Mouse (Mus musculus): ENCODE measurements at regions not wholly inside any gene's neighbourhood (a gene's known extent, or its start where the extent isn't known, plus 50 kb on each side); places are given as distances from the start of the nearest gene placed in this dataset.

DNA sequence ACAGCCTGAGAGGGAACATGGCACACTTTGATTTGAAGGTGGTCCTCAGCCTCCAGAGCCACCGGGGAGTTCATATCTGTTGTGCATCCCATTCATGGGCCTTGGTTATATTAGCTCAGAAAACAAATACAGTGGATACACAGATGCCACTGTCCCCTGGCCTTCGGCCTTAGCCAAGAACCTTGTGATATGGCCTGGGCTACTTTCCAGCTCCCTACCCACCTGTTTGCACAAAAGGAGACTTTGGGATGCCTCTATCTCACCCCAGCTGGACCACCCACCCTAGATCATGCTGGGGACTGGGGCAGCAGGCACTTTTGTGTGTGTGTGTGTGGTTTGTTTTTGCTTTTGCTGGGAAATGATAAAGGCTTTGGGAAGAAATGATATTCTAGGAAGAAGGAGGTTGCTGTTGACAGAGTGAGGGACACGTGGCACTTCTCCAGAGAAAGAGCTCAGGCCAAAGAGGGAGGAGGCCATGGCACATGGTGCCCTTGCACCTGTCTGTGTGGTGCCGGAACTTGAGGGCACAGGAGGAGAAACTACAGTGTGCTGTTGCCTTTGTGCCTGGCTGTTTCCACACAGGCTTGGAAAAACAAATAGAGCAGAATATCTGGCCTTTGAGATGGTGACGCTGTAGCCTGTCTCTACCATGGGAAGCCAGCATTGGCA lies 135.6 kb upstream of the Id2 start:
- TF ChIP-seq CTCF (conservative IDR thresholded peaks at IDR 0.05; ENCODE audit: low read length) (no peak), NANOG (IDR thresholded peaks at IDR 0.05; ENCODE audit: borderline replicate concordance, low read length) (no peak), POU5F1 (IDR thresholded peaks at IDR 0.05; ENCODE audit: borderline replicate concordance, low read length) (no peak)
